Mouse (Mus musculus) erythroid progenitor cell, adult 5-6 weeks (primary cell): ENCODE results near the gene Olfr572. TPM values are rescaled to one million over a fixed set of nuclear protein-coding genes. Genes with fewer than 3 reads are reported as not detected.

ENCODE experiments used
- total RNA-seq, 2 experiments: library from RNA; stranded (forward) in 1 of 2; stranded (reverse) in 1 of 2; fragments of 150-400 nt in 1 of 2; fragments of 186-747, 209-891 nt in 1 of 2; gene quantifications; 2 replicates each; pipeline versions ENCODE4 v1.2.3 to v1.2.4; 2015 to 2017; ENCODE audit warnings: low replicate concordance in 2 of 2

Gene Olfr572
- total RNA-seq, 2 experiments from 2014 or later: not detected

Other genes with a start within 250 kb of the Olfr572 start
- gene Trim68, start 237.1 kb upstream of the Olfr572 start, total RNA-seq (2015; ENCODE audit: low replicate concordance): 9.6 TPM in 1 of 2 replicates, not detected in the other
- 0.08 and 2.1 TPM in 2 replicates for gene Trim68, start 237.1 kb upstream of the Olfr572 start, total RNA-seq (2017; ENCODE audit: low replicate concordance)
- not detected in 2 replicates for gene Olfr557, start 228.5 kb upstream of the Olfr572 start, total RNA-seq (2015; ENCODE audit: low replicate concordance)
- gene Olfr557, start 228.5 kb upstream of the Olfr572 start, total RNA-seq (2017; ENCODE audit: low replicate concordance): not detected in 2 replicates
- not detected in 2 replicates for gene Olfr558, start 222.2 kb upstream of the Olfr572 start, total RNA-seq (2015; ENCODE audit: low replicate concordance)
- not detected in 2 replicates for gene Olfr558, start 222.2 kb upstream of the Olfr572 start, total RNA-seq (2017; ENCODE audit: low replicate concordance)
- gene Olfr33, start 205.3 kb upstream of the Olfr572 start, total RNA-seq (2015; ENCODE audit: low replicate concordance): not detected in 2 replicates
- not detected in 2 replicates for gene Olfr33, start 205.3 kb upstream of the Olfr572 start, total RNA-seq (2017; ENCODE audit: low replicate concordance)
- not detected in 2 replicates for gene Olfr559, start 196.9 kb upstream of the Olfr572 start, total RNA-seq (2015; ENCODE audit: low replicate concordance)
- gene Olfr559, start 196.9 kb upstream of the Olfr572 start, total RNA-seq (2017; ENCODE audit: low replicate concordance): not detected in 2 replicates
- gene Olfr560, start 165.0 kb upstream of the Olfr572 start, total RNA-seq (2015; ENCODE audit: low replicate concordance): not detected in 2 replicates
- not detected in 2 replicates for gene Olfr560, start 165.0 kb upstream of the Olfr572 start, total RNA-seq (2017; ENCODE audit: low replicate concordance)
- gene Olfr78, start 164.9 kb upstream of the Olfr572 start, total RNA-seq (2015; ENCODE audit: low replicate concordance): not detected in 2 replicates
- gene Olfr78, start 164.9 kb upstream of the Olfr572 start, total RNA-seq (2017; ENCODE audit: low replicate concordance): not detected in 2 replicates
- gene Olfr561, start 153.2 kb upstream of the Olfr572 start, total RNA-seq (2015; ENCODE audit: low replicate concordance): not detected in 2 replicates
- not detected in 2 replicates for gene Olfr561, start 153.2 kb upstream of the Olfr572 start, total RNA-seq (2017; ENCODE audit: low replicate concordance)
- not detected in 2 replicates for gene Olfr564, start 120.9 kb upstream of the Olfr572 start, total RNA-seq (2015; ENCODE audit: low replicate concordance)
- gene Olfr564, start 120.9 kb upstream of the Olfr572 start, total RNA-seq (2017; ENCODE audit: low replicate concordance): not detected in 2 replicates
- not detected in 2 replicates for gene Olfr566, start 65.6 kb upstream of the Olfr572 start, total RNA-seq (2015; ENCODE audit: low replicate concordance)
- not detected in 2 replicates for gene Olfr566, start 65.6 kb upstream of the Olfr572 start, total RNA-seq (2017; ENCODE audit: low replicate concordance)
- gene Olfr568, start 47.3 kb upstream of the Olfr572 start, total RNA-seq (2015; ENCODE audit: low replicate concordance): not detected in 2 replicates
- gene Olfr568, start 47.3 kb upstream of the Olfr572 start, total RNA-seq (2017; ENCODE audit: low replicate concordance): not detected in 2 replicates
- not detected in 2 replicates for gene Olfr569, start 33.5 kb upstream of the Olfr572 start, total RNA-seq (2015; ENCODE audit: low replicate concordance)
- not detected in 2 replicates for gene Olfr569, start 33.5 kb upstream of the Olfr572 start, total RNA-seq (2017; ENCODE audit: low replicate concordance)
- gene Olfr570, start 29.8 kb upstream of the Olfr572 start, total RNA-seq (2015; ENCODE audit: low replicate concordance): not detected in 2 replicates
- gene Olfr570, start 29.8 kb upstream of the Olfr572 start, total RNA-seq (2017; ENCODE audit: low replicate concordance): not detected in 2 replicates
- not detected in 2 replicates for gene Olfr571, start 6.9 kb upstream of the Olfr572 start, total RNA-seq (2015; ENCODE audit: low replicate concordance)
- gene Olfr571, start 6.9 kb upstream of the Olfr572 start, total RNA-seq (2017; ENCODE audit: low replicate concordance): not detected in 2 replicates
- gene Olfr573-ps1, start 18.2 kb downstream of the Olfr572 start, total RNA-seq (2015; ENCODE audit: low replicate concordance): not detected in 2 replicates
- not detected in 2 replicates for gene Olfr573-ps1, start 18.2 kb downstream of the Olfr572 start, total RNA-seq (2017; ENCODE audit: low replicate concordance)
- not detected in 2 replicates for gene Olfr574, start 24.1 kb downstream of the Olfr572 start, total RNA-seq (2015; ENCODE audit: low replicate concordance)
- gene Olfr574, start 24.1 kb downstream of the Olfr572 start, total RNA-seq (2017; ENCODE audit: low replicate concordance): not detected in 2 replicates
- not detected in 2 replicates for gene Olfr575, start 34.4 kb downstream of the Olfr572 start, total RNA-seq (2015; ENCODE audit: low replicate concordance)
- not detected in 2 replicates for gene Olfr575, start 34.4 kb downstream of the Olfr572 start, total RNA-seq (2017; ENCODE audit: low replicate concordance)
- not detected in 2 replicates for gene Olfr576, start 38.3 kb downstream of the Olfr572 start, total RNA-seq (2015; ENCODE audit: low replicate concordance)
- not detected in 2 replicates for gene Olfr576, start 38.3 kb downstream of the Olfr572 start, total RNA-seq (2017; ENCODE audit: low replicate concordance)
- gene Olfr577, start 51.5 kb downstream of the Olfr572 start, total RNA-seq (2015; ENCODE audit: low replicate concordance): not detected in 2 replicates
- not detected in 2 replicates for gene Olfr577, start 51.5 kb downstream of the Olfr572 start, total RNA-seq (2017; ENCODE audit: low replicate concordance)
- gene Olfr578, start 64.9 kb downstream of the Olfr572 start, total RNA-seq (2015; ENCODE audit: low replicate concordance): not detected in 2 replicates
- gene Olfr578, start 64.9 kb downstream of the Olfr572 start, total RNA-seq (2017; ENCODE audit: low replicate concordance): not detected in 2 replicates
- gene Olfr582, start 113.6 kb downstream of the Olfr572 start, total RNA-seq (2015; ENCODE audit: low replicate concordance): not detected in 2 replicates
- gene Olfr582, start 113.6 kb downstream of the Olfr572 start, total RNA-seq (2017; ENCODE audit: low replicate concordance): not detected in 2 replicates
- not detected in 2 replicates for gene Olfr583, start 126.9 kb downstream of the Olfr572 start, total RNA-seq (2015; ENCODE audit: low replicate concordance)
- not detected in 2 replicates for gene Olfr583, start 126.9 kb downstream of the Olfr572 start, total RNA-seq (2017; ENCODE audit: low replicate concordance)
- gene Olfr584, start 157.5 kb downstream of the Olfr572 start, total RNA-seq (2015; ENCODE audit: low replicate concordance): not detected in 2 replicates
- not detected in 2 replicates for gene Olfr584, start 157.5 kb downstream of the Olfr572 start, total RNA-seq (2017; ENCODE audit: low replicate concordance)
- not detected in 2 replicates for gene Olfr585, start 173.3 kb downstream of the Olfr572 start, total RNA-seq (2015; ENCODE audit: low replicate concordance)
- not detected in 2 replicates for gene Olfr585, start 173.3 kb downstream of the Olfr572 start, total RNA-seq (2017; ENCODE audit: low replicate concordance)
- not detected in 2 replicates for gene Olfr586, start 201.2 kb downstream of the Olfr572 start, total RNA-seq (2015; ENCODE audit: low replicate concordance)
- gene Olfr586, start 201.2 kb downstream of the Olfr572 start, total RNA-seq (2017; ENCODE audit: low replicate concordance): not detected in 2 replicates
- not detected in 2 replicates for gene Olfr588-ps1, start 216.5 kb downstream of the Olfr572 start, total RNA-seq (2015; ENCODE audit: low replicate concordance)
- gene Olfr588-ps1, start 216.5 kb downstream of the Olfr572 start, total RNA-seq (2017; ENCODE audit: low replicate concordance): 0.39 TPM in 1 of 2 replicates, not detected in the other
- not detected in 2 replicates for gene Olfr589, start 231.9 kb downstream of the Olfr572 start, total RNA-seq (2015; ENCODE audit: low replicate concordance)
- gene Olfr589, start 231.9 kb downstream of the Olfr572 start, total RNA-seq (2017; ENCODE audit: low replicate concordance): not detected in 2 replicates